Mouse (Mus musculus) stomach, postnatal 0 days (tissue): ENCODE results near the gene Pbx3. TPM values are rescaled to one million over a fixed set of nuclear protein-coding genes. Genes with fewer than 3 reads are reported as not detected.

Experiments used
- ATAC-seq: fragments of 200-750 bp; cut with Nextera tagmentation; 2 replicates; pipeline ENCODE4 v1.8.0; 2017; ENCODE audit not compliant: low FRiP score, low TSS enrichment
- DNase-seq: peaks from one replicate; pipeline ENCODE4 v3.0.0-alpha.2; 2016; ENCODE audit warnings: low spot score
- H3K27ac ChIP-seq: fragments of 300-500 bp; sonication (generic); replicated peaks from 2 replicates; pipeline ENCODE4 v1.5.1; 2014; ENCODE audit warnings: mild to moderate bottlenecking, control low read depth
- H3K27me3 ChIP-seq: fragments of 300-500 bp; sonication (generic); 2 replicates; pipeline ENCODE4 v1.6.1; 2014; ENCODE audit warnings: low read length; ENCODE audit not compliant: control insufficient read depth, insufficient read depth
- H3K36me3 ChIP-seq: fragments of 300-500 bp; sonication (generic); 2 replicates; pipeline ENCODE4 v1.6.1; 2014; ENCODE audit warnings: low read length, mixed read lengths; ENCODE audit not compliant: control insufficient read depth, insufficient read depth
- H3K4me1 ChIP-seq: fragments of 300-500 bp; sonication (generic); replicated peaks from 2 replicates; pipeline ENCODE4 v1.6.1; 2014; ENCODE audit warnings: antibody characterized with exemption; ENCODE audit not compliant: control insufficient read depth, insufficient read depth
- H3K4me2 ChIP-seq: fragments of 300-500 bp; sonication (generic); replicated peaks from 2 replicates; pipeline ENCODE4 v1.6.1; 2014; ENCODE audit warnings: low read depth, mild to moderate bottlenecking, control low read depth, moderate library complexity
- H3K4me3 ChIP-seq: fragments of 300-500 bp; sonication (generic); 2 replicates; pipeline ENCODE4 v1.5.1; 2014; ENCODE audit warnings: low read depth, low read length, control low read depth
- H3K9ac ChIP-seq: fragments of 300-500 bp; sonication (generic); 2 replicates; pipeline ENCODE4 v1.6.1; 2014; ENCODE audit warnings: mild to moderate bottlenecking, low read length, control low read depth, mixed read lengths
- H3K9me3 ChIP-seq: fragments of 300-500 bp; sonication (generic); 2 replicates; pipeline ENCODE4 v1.6.1; 2016; ENCODE audit warnings: low read length; ENCODE audit not compliant: control insufficient read depth
- CTCF ChIP-seq: IDR thresholded peaks from 2 replicates; pipeline ENCODE4 v1.5.1; 2016; ENCODE audit warnings: antibody characterized with exemption, low read depth, mild to moderate bottlenecking, moderate library complexity
- EP300 ChIP-seq: optimal IDR thresholded peaks from 2 replicates; pipeline ENCODE3; 2016; ENCODE audit warnings: antibody characterized with exemption
- WGBS: fragments of 180-500 bp; shearing (Covaris S2); extraction: QIAGEN DNeasy Blood & Tissue Kit; methylation state at CpG from one replicate; pipeline ENCODE4 v1.1.7; 2014; 5-methylcytosine and 5-hydroxymethylcytosine counted together
- polyA plus RNA-seq: library from polyadenylated mRNA; unstranded; fragments of >200 nt; fragmentation: Nextera tagmentation; extraction: Ambion mirVana; gene quantifications from 2 replicates; pipeline ENCODE4 v1.2.1, GENCODE M21; 2015

Pbx3 gene
- polyA plus RNA-seq, 1 experiment from 2014 or later = 11.6 TPM

GRCm38 (mm10) chr2:34147476-34147875 is 225.5 kb downstream of the Pbx3 start:
- Histone ChIP-seq H3K9me3 (no peaks in the 10 kb centered on the region), H3K27me3 (no peaks in the 10 kb centered on the region), H3K4me3 (no peak overlapping the region), H3K9ac (no peak overlapping the region), H3K4me1 (no peaks in the 10 kb centered on the region), H3K36me3 (no peaks in the 10 kb centered on the region), H3K27ac (no peak overlapping the region), H3K4me2 (no peak overlapping the region)
- 86% methylated on average over 14 of the region's 14 CpGs for WGBS
- TF ChIP-seq EP300 (no peak), CTCF (no peak)
- DNase-seq = no peak
- no peak for ATAC-seq

GRCm38 (mm10) chr2:34147036-34147435 is 225.9 kb downstream of the Pbx3 start:
- Histone ChIP-seq H3K4me3 (no peak overlapping the region), H3K9me3 (no peaks in the 10 kb centered on the region), H3K36me3 (no peaks in the 10 kb centered on the region), H3K27me3 (no peaks in the 10 kb centered on the region), H3K9ac (no peak overlapping the region), H3K4me2 (no peak overlapping the region), H3K4me1 (no peaks in the 10 kb centered on the region), H3K27ac (no peak overlapping the region)
- no peak for TF ChIP-seq EP300
- no peak for TF ChIP-seq CTCF
- 80% methylated on average over 4 of the region's 4 CpGs for WGBS
- DNase-seq (no peak), ATAC-seq (no peak)

GRCm38 (mm10) chr2:34146431-34146830 is 226.5 kb downstream of the Pbx3 start:
- H3K4me1 ChIP-seq = no peaks in the 10 kb centered on the region
- no peaks in the 10 kb centered on the region for H3K9me3 ChIP-seq
- H3K27ac ChIP-seq = no peak overlapping the region
- H3K4me2 ChIP-seq = no peak overlapping the region
- H3K9ac ChIP-seq = no peak overlapping the region
- TF ChIP-seq EP300 = no peak
- no peak for TF ChIP-seq CTCF
- H3K4me3 ChIP-seq = no peak overlapping the region
- no peaks in the 10 kb centered on the region for H3K36me3 ChIP-seq
- no peaks in the 10 kb centered on the region for H3K27me3 ChIP-seq
- no peak for ATAC-seq
- no peak for DNase-seq
- 94% methylated on average over 1 of the region's 1 CpGs for WGBS

- Histone ChIP-seq H3K4me1 (no peaks in the 10 kb centered on the region), H3K9me3 (no peaks in the 10 kb centered on the region), H3K4me2 (no peak overlapping the region), H3K27me3 (no peaks in the 10 kb centered on the region), H3K9ac (no peak overlapping the region), H3K36me3 (no peaks in the 10 kb centered on the region), H3K27ac (no peak overlapping the region), H3K4me3 (no peak overlapping the region)
- ATAC-seq = no peak
- 86% methylated on average over 5 of the region's 5 CpGs for WGBS
- no peak for TF ChIP-seq EP300
- no peak for TF ChIP-seq CTCF
- DNase-seq = no peak
Observed at GRCm38 (mm10) chr2:34139470-34140158, 233.3 kb downstream of the Pbx3 start.

- no peaks in the 10 kb centered on the region for H3K36me3 ChIP-seq
- no peak for DNase-seq
- H3K4me3 ChIP-seq = no peak overlapping the region
- H3K27me3 ChIP-seq = no peaks in the 10 kb centered on the region
- WGBS = 91% methylated on average over 7 of the region's 7 CpGs
- TF ChIP-seq CTCF (no peak), EP300 (no peak)
- no peaks in the 10 kb centered on the region for H3K4me1 ChIP-seq
- H3K9ac ChIP-seq = no peak overlapping the region
- H3K4me2 ChIP-seq = no peak overlapping the region
- no peak for ATAC-seq
- no peak overlapping the region for H3K27ac ChIP-seq
- H3K9me3 ChIP-seq = no peaks in the 10 kb centered on the region
Observed at GRCm38 (mm10) chr2:34135316-34135715, 237.6 kb downstream of the Pbx3 start.

- Histone ChIP-seq H3K4me1 (no peaks in the 10 kb centered on the region), H3K36me3 (no peaks in the 10 kb centered on the region), H3K9me3 (no peaks in the 10 kb centered on the region), H3K27ac (no peak overlapping the region), H3K27me3 (no peaks in the 10 kb centered on the region), H3K9ac (no peak overlapping the region), H3K4me2 (no peak overlapping the region), H3K4me3 (no peak overlapping the region)
- DNase-seq = no peak
- TF ChIP-seq CTCF = no peak
- 75% methylated on average over 1 of the region's 1 CpGs for WGBS
- ATAC-seq = no peak
Observed at GRCm38 (mm10) chr2:34132751-34133150, 240.2 kb downstream of the Pbx3 start.
